Mouse (Mus musculus) adrenal gland, adult 8-10 months (tissue): ENCODE data around the gene Rbbp8nl. TPM values are rescaled to one million over a fixed set of nuclear protein-coding genes. Genes with fewer than 3 reads are reported as not detected.

Experiments
- microRNA-seq, 2 experiments: library from miRNA; unstranded; fragments of <30 nt; microRNA quantifications; one replicate each; pipeline ENCODE4 v1.2.0; 2022
- total RNA-seq, 4 experiments: library from RNA; stranded (reverse); gene quantifications; 2 replicates each; pipeline ENCODE4 v1.2.4; 2022

Gene Rbbp8nl
- total RNA-seq, 4 experiments from 2014 or later: not detected

Small RNAs within 50 kb of the gene (microRNA-seq; reads per million reads assigned to microRNA genes)
- gene Mir3091: 0 reads per million in 2 experiments

Other genes with a start within 250 kb of the Rbbp8nl start
- gene Psma7, start 247.4 kb downstream of the Rbbp8nl start, total RNA-seq: 100 to 1,000 TPM; 195 to 232 (median 215) TPM
- gene Ss18l1, start 247.4 kb downstream of the Rbbp8nl start, total RNA-seq: 10 to 100 TPM in 3 of 4 experiments, 1 to 10 TPM in 1; 9.9 to 14.3 (median 11.7) TPM
- gene Mtg2, start 219.3 kb downstream of the Rbbp8nl start, total RNA-seq: 10 to 100 TPM; 17.3 to 26.1 (median 21.6) TPM
- gene Hrh3, start 185.4 kb downstream of the Rbbp8nl start, total RNA-seq: under 1 TPM; 0.17 to 0.89 (median 0.27) TPM
- gene Osbpl2, start 170.6 kb downstream of the Rbbp8nl start, total RNA-seq: 10 to 100 TPM; 41.8 to 61.6 (median 48.6) TPM
- 100 to 1,000 TPM; 158 to 178 (median 163) TPM for gene Adrm1, start 118.4 kb downstream of the Rbbp8nl start, total RNA-seq
- 10 to 100 TPM; 27.7 to 97.1 (median 46.8) TPM for gene Lama5, start 64.0 kb downstream of the Rbbp8nl start, total RNA-seq
- 1,000 to 10,000 TPM in 1 of 4 experiments, 100 to 1,000 TPM in 3; 772 to 1,010 (median 917) TPM for gene Rps21, start 32.5 kb downstream of the Rbbp8nl start, total RNA-seq
- 10 to 100 TPM; 13.6 to 17.0 (median 15.1) TPM for gene Cables2, start 16.4 kb downstream of the Rbbp8nl start, total RNA-seq
- gene Gata5, start 44.8 kb upstream of the Rbbp8nl start, total RNA-seq: under 1 TPM in 2 of 4 experiments, not detected in 2; 0.07 to 0.09 TPM
- gene Slco4a1, start 166.4 kb upstream of the Rbbp8nl start, total RNA-seq: under 1 TPM in 3 of 4 experiments, not detected in 1; 0.67 to 0.81 (median 0.73) TPM
- gene Ntsr1, start 210.1 kb upstream of the Rbbp8nl start, total RNA-seq: not detected